Mouse (Mus musculus) lung, embryonic 14.5 days (tissue): ENCODE measurements around the gene Tmem107. TPM values are rescaled to one million over a fixed set of nuclear protein-coding genes. Genes with fewer than 3 reads are reported as not detected.
A peak's percentile ranks its signal among the peaks of the same experiment; 100 is the strongest.
"Not testable (repeated sequence)": the region's sequence is repeated elsewhere in the genome, so short reads cannot be mapped to it uniquely, and the experiment has no call there.

ENCODE experiments used
- ATAC-seq: fragments of 200-750 bp; cut with Nextera tagmentation; 2 replicates; pipeline ENCODE4 v1.8.0; 2017; ENCODE audit warnings: mild to moderate bottlenecking, moderate TSS enrichment, moderate library complexity; ENCODE audit not compliant: insufficient read depth
- DNase-seq: peaks from one replicate; pipeline ENCODE4 v3.0.0-alpha.2; 2015
- H3K27ac ChIP-seq: fragments of 300-500 bp; sonication (generic); 2 replicates; pipeline ENCODE4 v1.5.1; 2014; ENCODE audit warnings: low read depth, mild to moderate bottlenecking, moderate library complexity
- H3K27me3 ChIP-seq: fragments of 300-500 bp; sonication (generic); 2 replicates; pipeline ENCODE4 v1.6.1; 2014; ENCODE audit warnings: low read length, control low read depth; ENCODE audit not compliant: insufficient read depth
- H3K36me3 ChIP-seq: fragments of 300-500 bp; sonication (generic); 2 replicates; pipeline ENCODE4 v1.6.1; 2014; ENCODE audit warnings: control low read depth; ENCODE audit not compliant: insufficient read depth
- H3K4me1 ChIP-seq: fragments of 300-500 bp; sonication (generic); 2 replicates; pipeline ENCODE4 v1.6.1; 2014; ENCODE audit warnings: antibody characterized with exemption, control low read depth; ENCODE audit not compliant: insufficient read depth
- H3K4me2 ChIP-seq: fragments of 300-500 bp; sonication (generic); 2 replicates; pipeline ENCODE4 v1.6.1; 2014; ENCODE audit warnings: mild to moderate bottlenecking
- H3K4me3 ChIP-seq: fragments of 300-500 bp; sonication (generic); 2 replicates; pipeline ENCODE4 v1.5.1; 2014; ENCODE audit warnings: low read depth, low read length
- H3K9ac ChIP-seq: fragments of 300-500 bp; sonication (generic); 2 replicates; pipeline ENCODE4 v1.6.1; 2014
- H3K9me3 ChIP-seq: fragments of 300-500 bp; sonication (generic); 2 replicates; pipeline ENCODE4 v1.6.1; 2016; ENCODE audit warnings: low read depth, low read length, control low read depth
- CTCF ChIP-seq: IDR thresholded peaks from 2 replicates; pipeline ENCODE4 v1.5.1; 2016; ENCODE audit warnings: antibody characterized with exemption, low read depth
- WGBS: fragments of 180-500 bp; shearing (Covaris S2); extraction: QIAGEN DNeasy Blood & Tissue Kit; methylation state at CpG from one replicate; pipeline ENCODE4 v1.1.7; 2014; 5-methylcytosine and 5-hydroxymethylcytosine counted together
- polyA plus RNA-seq: library from polyadenylated mRNA; unstranded; fragments of >200 nt; fragmentation: Nextera tagmentation; extraction: Ambion mirVana; gene quantifications from 2 replicates; pipeline ENCODE4 v1.2.1, GENCODE M21; 2014

Tmem107 gene
- polyA plus RNA-seq, 1 experiment from 2014 or later: 51.0 TPM

DNA sequence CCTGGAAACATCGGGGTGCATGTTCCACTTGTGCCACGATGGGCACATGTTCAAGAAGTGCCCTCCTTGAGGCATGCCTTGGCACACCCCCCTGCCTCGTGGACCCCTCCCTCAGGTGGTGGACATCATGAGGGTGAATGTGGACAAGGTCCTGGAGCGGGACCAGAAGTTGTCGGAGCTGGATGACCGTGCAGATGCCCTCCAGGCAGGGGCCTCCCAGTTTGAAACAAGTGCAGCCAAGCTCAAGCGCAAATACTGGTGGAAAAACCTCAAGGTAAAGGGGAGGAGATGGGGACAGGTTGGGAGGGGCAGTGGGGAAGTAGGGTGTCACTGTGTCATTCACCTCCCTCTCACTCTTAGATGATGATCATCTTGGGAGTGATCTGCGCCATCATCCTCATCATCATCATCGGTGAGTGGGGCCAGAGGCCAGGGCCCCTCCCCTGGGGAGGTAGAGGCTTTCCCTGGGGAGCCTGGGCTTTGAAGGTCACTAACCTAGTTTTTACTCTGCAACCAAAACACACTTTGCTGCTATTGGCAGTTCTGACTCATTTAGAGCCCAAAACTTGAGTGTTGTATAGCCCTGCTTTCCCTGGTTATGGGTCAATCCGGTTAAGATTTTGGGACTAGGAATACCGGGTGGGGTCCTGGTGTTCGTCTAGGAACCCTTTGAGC lies 19.1 kb downstream of the Tmem107 start:
- Histone ChIP-seq H3K9me3 (no peaks in the 10 kb centered on the region), H3K9ac (peak overlapping the region; percentile 99), H3K36me3 (peaks cover 35% of the 10 kb centered on the region), H3K4me1 (peaks cover 8% of the 10 kb centered on the region), H3K4me3 (peak overlapping the region; percentile 100), H3K27me3 (no peaks in the 10 kb centered on the region), H3K27ac (no peak overlapping the region), H3K4me2 (peak overlapping the region; percentile 92)
- DNase-seq (no peak), ATAC-seq (no peak)
- WGBS: 85% methylated on average over 12 of the region's 12 CpGs
- no peak for TF ChIP-seq CTCF

DNA sequence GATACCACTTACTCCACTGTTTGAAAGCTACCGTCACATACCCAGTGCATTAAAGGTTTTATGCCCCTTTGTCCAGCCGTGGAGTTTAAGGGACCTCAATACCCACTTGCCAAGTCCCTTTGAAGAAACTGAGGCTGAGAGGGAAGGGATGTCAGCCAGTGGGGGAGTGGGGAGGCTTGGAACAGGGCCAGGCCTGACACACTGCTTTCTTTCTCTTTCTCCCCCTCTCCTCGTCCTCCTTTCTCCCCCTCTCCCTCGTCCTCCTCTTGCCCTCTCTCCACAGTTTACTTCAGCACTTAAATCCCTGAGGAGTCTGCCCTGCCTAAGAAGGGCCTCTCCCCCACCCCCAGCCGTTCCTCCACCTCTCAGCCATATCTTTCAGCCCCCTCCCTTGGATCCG lies 19.8 kb downstream of the Tmem107 start:
- Histone ChIP-seq H3K4me3 (no peak overlapping the region), H3K4me2 (peak overlapping the region; percentile 92), H3K4me1 (peaks cover 8% of the 10 kb centered on the region), H3K27me3 (no peaks in the 10 kb centered on the region), H3K27ac (no peak overlapping the region), H3K9ac (no peak overlapping the region), H3K9me3 (no peaks in the 10 kb centered on the region), H3K36me3 (peaks cover 35% of the 10 kb centered on the region)
- no peak for DNase-seq
- no peak for TF ChIP-seq CTCF
- no peak for ATAC-seq
- WGBS: 47% methylated on average over 6 of the region's 6 CpGs

DNA sequence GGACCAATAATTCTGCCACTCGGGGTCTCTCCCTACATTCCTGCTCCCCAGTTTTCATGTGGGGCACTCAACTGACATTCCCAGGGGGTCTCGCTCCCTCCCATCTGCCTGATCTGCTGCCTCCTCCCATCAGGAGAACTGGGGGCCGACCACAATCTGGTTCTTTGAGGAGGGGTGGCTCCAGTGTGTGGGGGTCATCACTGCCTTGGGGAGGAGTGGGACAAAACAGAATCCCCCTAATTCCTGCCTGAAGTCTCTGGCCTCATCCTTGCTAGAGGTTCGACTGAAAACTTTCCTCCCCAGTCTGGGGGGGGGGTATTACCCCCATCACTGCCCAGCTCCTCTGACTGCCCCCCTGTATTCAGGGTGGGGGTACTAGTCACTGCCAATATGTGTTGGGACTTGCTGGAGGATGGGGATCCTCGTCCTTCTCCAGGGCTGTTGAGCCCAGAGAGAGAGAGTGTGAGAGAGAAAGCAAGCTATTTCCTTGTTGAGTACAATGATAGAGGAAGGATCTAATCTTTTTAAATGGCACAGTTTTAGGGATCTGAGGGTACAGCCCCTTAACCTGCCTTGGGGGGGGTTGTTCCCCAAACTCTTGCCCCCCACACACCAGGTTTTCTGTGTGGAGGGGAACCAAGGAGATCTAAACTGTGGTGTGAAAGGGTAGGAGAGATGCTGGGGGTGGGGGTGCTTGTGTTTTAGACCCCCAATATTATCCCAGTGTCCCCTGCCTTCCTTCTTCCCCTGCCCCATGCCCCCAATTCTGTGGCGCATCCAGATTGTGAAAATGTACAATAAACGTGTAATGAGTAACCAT lies 21.2 kb downstream of the Tmem107 start:
- Histone ChIP-seq H3K27ac (no peak overlapping the region), H3K9me3 (no peaks in the 10 kb centered on the region), H3K4me1 (peaks cover 17% of the 10 kb centered on the region), H3K9ac (no peak overlapping the region), H3K27me3 (no peaks in the 10 kb centered on the region), H3K4me3 (no peak overlapping the region), H3K36me3 (peaks cover 35% of the 10 kb centered on the region), H3K4me2 (no peak overlapping the region)
- WGBS: 58% methylated on average over 7 of the region's 7 CpGs
- ATAC-seq (no peak), DNase-seq (no peak)
- no peak for TF ChIP-seq CTCF

DNA sequence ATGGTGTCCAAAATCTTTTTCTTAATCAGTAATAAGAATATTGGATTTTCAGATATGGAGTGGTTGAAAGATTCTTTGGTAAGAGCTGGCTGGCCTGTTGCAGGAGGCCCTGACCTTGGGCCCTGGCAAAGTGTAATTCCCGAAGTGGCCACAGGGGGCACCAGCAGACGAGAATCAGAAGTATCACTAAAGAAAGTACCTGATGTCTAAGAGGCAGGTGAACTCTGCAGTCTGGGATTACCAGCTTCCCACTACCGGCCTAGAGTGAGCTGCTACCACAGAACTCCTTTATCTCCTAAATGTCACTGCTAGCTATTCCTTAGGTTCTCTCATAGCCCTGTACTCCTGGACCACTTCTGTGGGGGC lies 21.8 kb downstream of the Tmem107 start:
- peak; percentile 88 for TF ChIP-seq CTCF
- Histone ChIP-seq H3K4me3 (no peak overlapping the region), H3K4me2 (no peak overlapping the region), H3K27ac (no peak overlapping the region), H3K27me3 (no peaks in the 10 kb centered on the region), H3K9me3 (no peaks in the 10 kb centered on the region), H3K4me1 (peaks cover 19% of the 10 kb centered on the region), H3K36me3 (peaks cover 35% of the 10 kb centered on the region), H3K9ac (no peak overlapping the region)
- no peak for ATAC-seq
- peak; percentile 90 for DNase-seq
- 10% methylated on average over 3 of the region's 3 CpGs for WGBS

DNA sequence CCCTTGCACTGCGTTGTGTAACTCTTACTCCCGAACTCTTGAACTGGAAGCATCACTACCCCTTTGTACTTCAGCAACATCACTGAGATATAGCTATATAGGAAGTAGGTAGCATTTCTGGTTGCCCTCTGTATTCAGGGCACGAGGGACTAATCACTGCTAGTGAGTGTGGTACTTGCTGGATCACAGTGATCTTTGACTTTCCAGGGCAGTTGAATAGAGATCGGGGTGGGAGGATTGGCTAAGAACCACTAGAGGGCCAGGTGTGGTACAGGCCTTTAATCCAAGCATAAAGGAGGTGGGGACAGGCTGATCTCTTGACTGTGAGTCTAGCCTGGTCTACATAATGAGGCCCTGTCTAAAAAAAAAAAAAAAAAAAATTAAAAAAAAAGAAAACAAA lies 22.3 kb downstream of the Tmem107 start:
- no peak for TF ChIP-seq CTCF
- Histone ChIP-seq H3K36me3 (peaks cover 35% of the 10 kb centered on the region), H3K27ac (no peak overlapping the region), H3K4me1 (peaks cover 24% of the 10 kb centered on the region), H3K4me2 (no peak overlapping the region), H3K9ac (no peak overlapping the region), H3K4me3 (no peak overlapping the region), H3K27me3 (no peaks in the 10 kb centered on the region), H3K9me3 (no peaks in the 10 kb centered on the region)
- DNase-seq (no peak), ATAC-seq (no peak)
- WGBS: 83% methylated on average over 4 of the region's 4 CpGs

DNA sequence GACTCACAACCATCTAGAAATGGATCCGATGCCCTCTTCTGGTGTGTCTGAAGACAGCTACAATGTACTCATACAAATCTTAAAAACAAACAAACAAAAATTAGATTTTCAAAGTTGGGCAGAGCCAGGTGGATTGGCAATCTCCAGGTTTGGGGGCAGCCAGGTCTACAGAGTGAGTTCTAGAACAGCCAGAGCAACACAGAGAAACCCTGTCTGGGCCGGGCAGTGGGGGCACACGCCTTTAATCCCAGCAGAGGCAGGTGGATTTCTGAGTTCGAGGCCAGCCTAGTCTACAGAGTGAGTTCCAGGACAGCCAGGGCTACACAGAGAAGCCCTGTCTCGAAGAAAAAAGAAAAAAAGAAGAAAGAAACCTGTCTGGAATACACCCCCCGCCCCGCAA lies 23.2 kb downstream of the Tmem107 start:
- peaks cover 35% of the 10 kb centered on the region for H3K36me3 ChIP-seq
- H3K27ac ChIP-seq: peak overlapping the region; percentile 93
- not testable (repeated sequence) for ATAC-seq, H3K9me3 ChIP-seq, H3K4me3 ChIP-seq, H3K9ac ChIP-seq, DNase-seq, H3K27me3 ChIP-seq
- peak overlapping the region; percentile 97; the same call in 1 of the 2 replicates for H3K4me2 ChIP-seq
- WGBS: 86% methylated on average over 7 of the region's 7 CpGs
- H3K4me1 ChIP-seq: peaks cover 30% of the 10 kb centered on the region

DNA sequence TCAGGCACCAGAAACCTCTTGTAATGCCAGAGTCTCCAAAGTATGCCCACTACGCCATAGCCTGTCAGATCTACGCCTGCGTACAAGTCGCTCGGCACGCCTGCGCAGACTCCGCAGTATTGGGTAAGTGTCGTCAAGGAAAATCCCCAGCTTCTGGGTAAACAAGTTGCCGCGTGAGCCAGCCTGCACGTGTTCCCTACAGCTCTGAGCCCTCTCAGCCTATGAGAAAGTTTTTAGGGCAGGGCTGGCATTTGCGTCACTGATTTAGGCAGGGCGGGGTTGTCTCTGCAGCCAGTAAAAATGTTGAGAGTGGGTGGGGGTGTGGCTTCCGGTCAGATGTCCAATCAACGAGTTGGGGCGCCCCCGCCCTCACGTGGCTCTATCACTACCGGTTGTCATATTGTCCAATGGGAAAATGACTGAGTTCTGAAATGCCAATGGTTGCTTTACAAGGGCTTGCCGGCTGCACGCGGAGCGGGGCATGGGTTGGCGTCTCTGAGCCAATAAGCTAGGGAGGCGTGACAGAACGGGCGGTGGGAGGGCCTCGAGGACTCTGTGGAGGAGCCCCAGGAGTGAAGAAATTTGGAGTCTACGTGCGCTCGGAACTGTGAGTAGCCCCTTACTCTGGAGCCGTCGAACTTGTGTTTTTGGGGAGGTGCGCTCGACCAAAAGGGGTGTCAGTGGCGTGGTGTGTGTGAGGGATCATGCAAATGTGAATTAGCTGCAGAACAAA lies 24.3 kb downstream of the Tmem107 start, which contains the start of gene Per1:
Gene Per1 (plus strand): TSS at position 521 of the 733 bp plus-strand sequence.
- DNase-seq (peak; percentile 99), ATAC-seq (peak; percentile 90)
- H3K4me3 ChIP-seq: peak within 1 kb of the TSS; percentile 55
- peaks cover 30% of the 10 kb centered on the region for H3K36me3 ChIP-seq
- peaks cover 27% of the 10 kb centered on the region for H3K4me1 ChIP-seq
- H3K9me3 ChIP-seq: no peaks in the 10 kb centered on the region
- H3K9ac ChIP-seq: peak within 1 kb of the TSS; percentile 70
- H3K27ac ChIP-seq: peak within 1 kb of the TSS; percentile 98
- TF ChIP-seq CTCF: no peak
- under 1% methylated on average over 37 of the region's 37 CpGs for WGBS
- H3K27me3 ChIP-seq: no peaks in the 10 kb centered on the region
- H3K4me2 ChIP-seq: peak within 1 kb of the TSS; percentile 97
